Mouse (Mus musculus) olfactory bulb, adult 2 months (tissue): ENCODE measurements around the gene D630036H23Rik. TPM values are rescaled to one million over a fixed set of nuclear protein-coding genes. Genes with fewer than 3 reads are reported as not detected.

Source experiments
- H3K27ac ChIP-seq: fragments of 200-500 bp; 2 replicates; pipeline ENCODE4 v1.5.1; 2012; ENCODE audit warnings: low read depth, low read length; ENCODE audit not compliant: insufficient read depth
- H3K4me1 ChIP-seq: fragments of 200-500 bp; 2 replicates; pipeline ENCODE4 v1.6.1; 2012; ENCODE audit warnings: low read length; ENCODE audit not compliant: control insufficient read depth, insufficient read depth
- H3K4me3 ChIP-seq: fragments of 200-500 bp; 2 replicates; pipeline ENCODE4 v1.5.1; 2012; ENCODE audit warnings: mild to moderate bottlenecking, low read depth, low read length, moderate library complexity; ENCODE audit not compliant: insufficient read depth
- CTCF ChIP-seq: fragments of 200-500 bp; IDR thresholded peaks from 2 replicates; pipeline ENCODE4 v1.5.1; 2012; ENCODE audit warnings: low read depth, mild to moderate bottlenecking, low read length, moderate library complexity; ENCODE audit not compliant: insufficient read depth
- POLR2A ChIP-seq: fragments of 200-500 bp; IDR thresholded peaks from 2 replicates; pipeline ENCODE4 v1.6.1; 2012; ENCODE audit warnings: mild to moderate bottlenecking, low read depth, low read length, moderate library complexity; ENCODE audit not compliant: insufficient read depth
- WGBS: fragments of 180-500 bp; shearing (Covaris S2); methylation state at CpG from one replicate; pipeline ENCODE4 v1.1.7; 2018; 5-methylcytosine and 5-hydroxymethylcytosine counted together
- polyA plus RNA-seq: library from polyadenylated mRNA; stranded (reverse); fragments of >200 nt; gene quantifications from 2 replicates; pipeline ENCODE4 v1.2.4, GENCODE M21; 2012; ENCODE audit warnings: low replicate concordance; ENCODE audit not compliant: missing spikeins, insufficient read depth, insufficient read length

Gene D630036H23Rik
- polyA plus RNA-seq = not detected in 2 replicates

DNA sequence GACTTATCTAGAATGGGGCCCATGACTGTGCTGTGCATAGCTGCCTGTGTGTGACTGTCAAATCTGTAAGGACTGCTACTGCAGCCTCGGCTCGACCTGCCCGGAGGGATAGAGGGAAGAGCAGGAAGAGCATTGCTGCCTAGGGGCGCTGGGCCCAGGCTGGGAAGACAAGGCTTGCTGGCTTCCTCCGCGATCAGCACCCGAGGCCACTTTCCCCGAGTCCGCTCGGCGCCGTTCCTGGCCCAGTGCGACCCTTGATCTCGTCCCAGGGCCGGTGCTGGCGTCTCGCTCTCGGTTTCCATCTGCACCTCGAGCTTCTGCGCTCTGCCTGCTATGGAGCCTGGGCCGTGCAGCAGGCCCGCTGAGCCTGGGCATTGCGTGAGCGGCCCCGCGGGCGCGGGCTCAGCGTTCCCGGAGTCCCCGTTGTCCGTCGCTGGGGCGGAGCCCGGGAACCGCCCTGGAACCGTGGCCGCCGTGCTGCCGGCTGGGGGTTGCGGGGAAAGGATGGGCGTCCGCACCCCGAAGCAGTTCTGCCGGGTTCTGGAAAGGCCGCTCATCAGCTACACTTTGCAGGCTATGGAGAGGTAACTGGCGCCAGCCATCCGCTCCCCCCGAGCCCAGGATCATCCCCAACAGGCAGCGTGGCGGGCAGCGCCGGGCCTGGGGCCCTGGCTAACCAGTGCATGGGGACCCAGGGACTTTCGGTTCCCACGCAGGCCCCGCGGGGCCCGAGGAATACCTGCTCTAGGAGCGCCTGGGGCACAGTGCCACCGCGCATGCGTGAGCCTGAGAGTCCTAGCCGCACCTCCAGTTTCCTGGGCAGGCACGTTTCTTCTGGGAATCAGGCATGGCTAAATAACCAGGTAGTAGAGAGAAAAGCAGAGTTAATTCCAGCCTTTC is at the start of gene D630036H23Rik, which contains the start of gene Ispd:
Gene D630036H23Rik, minus strand, starts transcription at position 741 of the 900 bp plus-strand sequence.
Gene Ispd, plus strand, starts transcription at position 10 of the 900 bp plus-strand sequence.
- H3K27ac ChIP-seq = peak within 1 kb of the TSS; percentile 93
- 0 out of 2 replicates have a peak, but pooled peaks cover 3% of the 10 kb centered on the region for H3K4me1 ChIP-seq
- H3K4me3 ChIP-seq = peak within 1 kb of the TSS; percentile 61
- TF ChIP-seq POLR2A = peak; percentile 77
- TF ChIP-seq CTCF = no peak
- WGBS = 1% methylated on average over 64 of the region's 64 CpGs

- H3K4me3 ChIP-seq = no peak overlapping the region
- 85% methylated on average over 15 of the region's 15 CpGs for WGBS
- TF ChIP-seq CTCF = no peak
- TF ChIP-seq POLR2A = no peak
- H3K27ac ChIP-seq = no peak overlapping the region
- H3K4me1 ChIP-seq = no peaks in the 10 kb centered on the region
Measured at GRCm38 (mm10) chr12:36426163-36427045, 44.4 kb upstream of the D630036H23Rik start.

- H3K27ac ChIP-seq = no peak overlapping the region
- 74% methylated on average over 7 of the region's 7 CpGs for WGBS
- H3K4me3 ChIP-seq = no peak overlapping the region
- no peaks in the 10 kb centered on the region for H3K4me1 ChIP-seq
- TF ChIP-seq POLR2A (no peak), CTCF (no peak)
Measured at GRCm38 (mm10) chr12:36425258-36425657, 43.3 kb upstream of the D630036H23Rik start.

- no peak for TF ChIP-seq POLR2A
- TF ChIP-seq CTCF = no peak
Measured at GRCm38 (mm10) chr12:36423677-36424076, 41.7 kb upstream of the D630036H23Rik start.

GRCm38 (mm10) chr12:36395115-36395514 is 13.1 kb upstream of the D630036H23Rik start:
- H3K4me3 ChIP-seq = no peak overlapping the region
- no peak overlapping the region for H3K27ac ChIP-seq
- H3K4me1 ChIP-seq = no peaks in the 10 kb centered on the region
- WGBS = 83% methylated on average over 2 of the region's 2 CpGs
- no peak for TF ChIP-seq CTCF
- no peak for TF ChIP-seq POLR2A

More at GRCm38 (mm10) chr12:36423677-36424076, 41.7 kb upstream of the D630036H23Rik start:
- Histone ChIP-seq H3K27ac (no peak overlapping the region), H3K4me3 (no peak overlapping the region), H3K4me1 (no peaks in the 10 kb centered on the region)
- 80% methylated on average over 10 of the region's 10 CpGs for WGBS

DNA sequence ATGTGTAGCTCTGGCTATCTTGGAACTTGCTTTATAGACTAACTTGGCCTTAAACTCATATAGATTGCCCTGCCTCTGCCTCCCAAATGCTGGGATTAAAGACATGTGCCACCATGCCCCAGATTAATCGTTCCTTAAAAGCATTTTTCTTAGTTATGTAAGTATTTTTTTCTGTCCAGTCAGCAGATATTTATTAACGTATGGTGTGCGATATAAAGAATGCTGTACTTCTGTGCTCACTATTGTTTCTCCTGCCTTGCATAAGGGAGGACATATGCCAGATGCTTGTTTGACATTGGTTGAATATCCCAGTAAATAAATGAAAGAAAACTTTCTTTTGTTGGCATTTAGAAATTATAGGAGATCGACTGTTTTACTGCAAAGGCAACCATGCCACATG is 5.0 kb upstream of the D630036H23Rik start:
- Histone ChIP-seq H3K4me1 (no peaks in the 10 kb centered on the region), H3K27ac (no peak overlapping the region), H3K4me3 (no peak overlapping the region)
- WGBS = 95% methylated on average over 4 of the region's 4 CpGs
- TF ChIP-seq CTCF (no peak), POLR2A (no peak)

- TF ChIP-seq CTCF (no peak), POLR2A (no peak)
- Histone ChIP-seq H3K4me1 (0 out of 2 replicates have a peak, but pooled peaks cover 3% of the 10 kb centered on the region), H3K4me3 (no peak overlapping the region), H3K27ac (no peak overlapping the region)
- WGBS = 62% methylated on average over 6 of the region's 6 CpGs
Measured at GRCm38 (mm10) chr12:36385386-36385785, 3.4 kb upstream of the D630036H23Rik start.

DNA sequence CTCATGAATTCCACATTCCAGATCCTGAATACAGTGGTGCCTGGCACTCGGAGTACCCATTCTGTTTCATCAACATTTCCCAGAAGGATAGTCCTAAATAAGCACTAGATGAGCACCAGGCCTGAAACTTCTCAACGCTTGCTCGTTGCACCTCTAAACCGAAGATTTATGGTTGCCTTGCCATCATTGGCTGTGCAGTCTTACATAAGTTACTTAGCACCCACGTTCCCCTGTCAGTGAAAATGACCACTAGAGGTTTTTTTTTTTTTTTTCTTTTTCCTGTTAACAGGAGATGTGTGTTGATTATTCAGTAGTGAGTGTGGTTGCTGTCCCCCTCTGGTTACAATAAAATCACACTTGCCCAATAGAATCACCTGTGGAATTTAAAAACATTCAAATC is 1.2 kb downstream of the D630036H23Rik start:
- TF ChIP-seq POLR2A (no peak), CTCF (no peak)
- H3K4me1 ChIP-seq = 0 out of 2 replicates have a peak, but pooled peaks cover 3% of the 10 kb centered on the region
- 73% methylated on average over 5 of the region's 5 CpGs for WGBS
- H3K27ac ChIP-seq = no peak overlapping the region
- H3K4me3 ChIP-seq = no peak overlapping the region
